Mouse (Mus musculus) heart, embryonic 15.5 days (tissue): ENCODE measurements around the gene Kctd18. TPM values are rescaled to one million over a fixed set of nuclear protein-coding genes. Genes with fewer than 3 reads are reported as not detected.
A peak's percentile ranks its signal among the peaks of the same experiment; 100 is the strongest.

Experiments
- ATAC-seq: fragments of 200-750 bp; cut with Nextera tagmentation; replicated peaks from 2 replicates; pipeline ENCODE4 v1.8.0; 2017; ENCODE audit warnings: low read depth, moderate TSS enrichment; ENCODE audit not compliant: insufficient number of reproducible peaks, insufficient read depth, low FRiP score
- H3K27ac ChIP-seq: fragments of 300-500 bp; sonication (generic); 2 replicates; pipeline ENCODE4 v1.5.1; 2015; ENCODE audit warnings: mild to moderate bottlenecking, inconsistent platforms
- H3K27me3 ChIP-seq: fragments of 300-500 bp; sonication (generic); 2 replicates; pipeline ENCODE4 v1.6.1; 2015; ENCODE audit warnings: inconsistent platforms
- H3K36me3 ChIP-seq: fragments of 300-500 bp; sonication (generic); 2 replicates; pipeline ENCODE4 v1.6.1; 2015; ENCODE audit warnings: mild to moderate bottlenecking, inconsistent platforms
- H3K4me1 ChIP-seq: fragments of 300-500 bp; sonication (generic); replicated peaks from 2 replicates; pipeline ENCODE4 v1.6.1; 2015; ENCODE audit warnings: inconsistent platforms
- H3K4me2 ChIP-seq: fragments of 300-500 bp; sonication (generic); 2 replicates; pipeline ENCODE4 v1.6.1; 2015; ENCODE audit warnings: inconsistent platforms, mild to moderate bottlenecking, moderate library complexity
- H3K4me3 ChIP-seq: fragments of 300-500 bp; sonication (generic); 2 replicates; pipeline ENCODE4 v1.5.1; 2015; ENCODE audit warnings: mild to moderate bottlenecking, inconsistent platforms
- H3K9ac ChIP-seq: fragments of 300-500 bp; sonication (generic); 2 replicates; pipeline ENCODE4 v1.6.1; 2015; ENCODE audit warnings: mild to moderate bottlenecking, inconsistent platforms
- H3K9me3 ChIP-seq: fragments of 300-500 bp; sonication (generic); replicated peaks from 2 replicates; pipeline ENCODE4 v1.6.1; 2016; ENCODE audit warnings: inconsistent platforms
- whole genome bisulfite sequencing: fragments of 180-500 bp; shearing (Covaris S2); methylation state at CpG from one replicate; pipeline ENCODE4 v1.1.7; 2015; ENCODE audit warnings: mixed read lengths; 5-methylcytosine and 5-hydroxymethylcytosine counted together
- polyA plus RNA-seq: library from polyadenylated mRNA; unstranded; fragments of >200 nt; fragmentation: Nextera tagmentation; extraction: Ambion mirVana; gene quantifications from 2 replicates; pipeline ENCODE4 v1.2.1, GENCODE M21; 2015

Gene Kctd18
- 9.8 and 11.7 TPM in 2 replicates for polyA plus RNA-seq

GRCm38 (mm10) chr1:58018856-58019255 lies at the start of gene Kctd18:
Gene Kctd18 (minus strand): TSS chr1:58018956.
- no peaks in the 10 kb centered on the region for H3K4me1 ChIP-seq
- no peak within 1 kb of the TSS for H3K9ac ChIP-seq
- H3K27ac ChIP-seq: no peak within 1 kb of the TSS
- WGBS: 93% methylated on average over 7 of the region's 7 CpGs
- peaks cover 63% of the 10 kb centered on the region for H3K36me3 ChIP-seq
- no peak within 1 kb of the TSS for H3K4me3 ChIP-seq
- no peak within 1 kb of the TSS for H3K4me2 ChIP-seq
- H3K27me3 ChIP-seq: no peaks in the 10 kb centered on the region
- no peaks in the 10 kb centered on the region for H3K9me3 ChIP-seq
- ATAC-seq: no peak

- Histone ChIP-seq H3K36me3 (no peaks in the 10 kb centered on the region), H3K9ac (no peak overlapping the region), H3K9me3 (no peaks in the 10 kb centered on the region), H3K4me1 (no peaks in the 10 kb centered on the region), H3K4me2 (no peak overlapping the region), H3K27ac (no peak overlapping the region), H3K27me3 (no peaks in the 10 kb centered on the region), H3K4me3 (no peak overlapping the region)
- 70% methylated on average over 3 of the region's 3 CpGs for WGBS
- ATAC-seq: no peak
Observed at GRCm38 (mm10) chr1:58065606-58066005, 46.9 kb upstream of the Kctd18 start.

- no peak for ATAC-seq
- Histone ChIP-seq H3K4me2 (no peak overlapping the region), H3K36me3 (no peaks in the 10 kb centered on the region), H3K4me3 (no peak overlapping the region), H3K4me1 (no peaks in the 10 kb centered on the region), H3K27me3 (no peaks in the 10 kb centered on the region), H3K9ac (no peak overlapping the region), H3K9me3 (no peaks in the 10 kb centered on the region), H3K27ac (no peak overlapping the region)
- 87% methylated on average over 5 of the region's 5 CpGs for WGBS
Observed at GRCm38 (mm10) chr1:58065151-58065550, 46.4 kb upstream of the Kctd18 start.

- Histone ChIP-seq H3K27ac (no peak overlapping the region), H3K4me3 (no peak overlapping the region), H3K9ac (no peak overlapping the region), H3K4me1 (no peaks in the 10 kb centered on the region), H3K36me3 (no peaks in the 10 kb centered on the region), H3K4me2 (no peak overlapping the region), H3K27me3 (no peaks in the 10 kb centered on the region), H3K9me3 (no peaks in the 10 kb centered on the region)
- no peak for ATAC-seq
- WGBS: 88% methylated on average over 7 of the region's 7 CpGs
Observed at GRCm38 (mm10) chr1:58062131-58062530, 43.4 kb upstream of the Kctd18 start.

DNA sequence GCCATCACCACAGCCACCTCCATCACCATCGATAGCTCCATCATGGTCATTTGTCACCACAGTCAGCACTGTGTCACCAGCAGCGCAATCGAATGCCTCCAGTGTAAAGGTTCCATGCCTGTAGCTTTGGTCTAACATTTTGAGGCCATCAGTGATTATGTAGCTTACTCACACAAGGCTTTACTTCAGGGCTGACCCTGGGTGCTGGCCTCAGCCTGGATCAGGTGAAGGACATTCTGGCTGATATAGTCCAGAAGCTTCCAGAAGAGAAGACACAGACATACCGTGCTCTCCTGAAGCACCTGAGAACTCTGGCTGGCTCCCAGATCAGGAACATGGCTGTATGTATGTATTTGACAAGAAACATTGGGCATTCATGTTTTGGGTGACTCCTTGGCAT lies 40.1 kb upstream of the Kctd18 start:
- WGBS: 91% methylated on average over 4 of the region's 4 CpGs
- Histone ChIP-seq H3K4me1 (no peaks in the 10 kb centered on the region), H3K36me3 (no peaks in the 10 kb centered on the region), H3K4me3 (no peak overlapping the region), H3K9ac (no peak overlapping the region), H3K27me3 (no peaks in the 10 kb centered on the region), H3K4me2 (no peak overlapping the region), H3K9me3 (no peaks in the 10 kb centered on the region), H3K27ac (no peak overlapping the region)
- ATAC-seq: no peak

- no peak overlapping the region for H3K27ac ChIP-seq
Observed at GRCm38 (mm10) chr1:58056939-58057338, 38.2 kb upstream of the Kctd18 start.

GRCm38 (mm10) chr1:58056074-58056807 lies 37.5 kb upstream of the Kctd18 start:
- ATAC-seq: no peak
- H3K4me1 ChIP-seq: no peaks in the 10 kb centered on the region
- H3K4me2 ChIP-seq: peak overlapping the region; percentile 35; the same call in 1 of the 2 replicates
- H3K36me3 ChIP-seq: no peaks in the 10 kb centered on the region
- H3K27me3 ChIP-seq: no peaks in the 10 kb centered on the region
- 68% methylated on average over 13 of the region's 13 CpGs for WGBS
- H3K9me3 ChIP-seq: no peaks in the 10 kb centered on the region
- no peak overlapping the region for H3K4me3 ChIP-seq
- H3K9ac ChIP-seq: no peak overlapping the region
- no peak overlapping the region for H3K27ac ChIP-seq

More at GRCm38 (mm10) chr1:58056939-58057338, 38.2 kb upstream of the Kctd18 start:
- ATAC-seq: no peak
- H3K4me1 ChIP-seq: no peaks in the 10 kb centered on the region
- H3K9me3 ChIP-seq: no peaks in the 10 kb centered on the region
- no peaks in the 10 kb centered on the region for H3K27me3 ChIP-seq
- H3K9ac ChIP-seq: no peak overlapping the region
- no peak overlapping the region for H3K4me3 ChIP-seq
- no peaks in the 10 kb centered on the region for H3K36me3 ChIP-seq
- peak overlapping the region; percentile 35; the same call in 1 of the 2 replicates for H3K4me2 ChIP-seq
- 52% methylated on average over 11 of the region's 11 CpGs for WGBS

- Histone ChIP-seq H3K4me2 (no peak overlapping the region), H3K27me3 (no peaks in the 10 kb centered on the region), H3K4me1 (no peaks in the 10 kb centered on the region), H3K9ac (no peak overlapping the region), H3K36me3 (no peaks in the 10 kb centered on the region), H3K27ac (no peak overlapping the region), H3K4me3 (no peak overlapping the region), H3K9me3 (no peaks in the 10 kb centered on the region)
- no peak for ATAC-seq
- 83% methylated on average over 11 of the region's 11 CpGs for WGBS
Observed at GRCm38 (mm10) chr1:58055598-58055997, 36.8 kb upstream of the Kctd18 start.

GRCm38 (mm10) chr1:58049126-58049525 lies 30.4 kb upstream of the Kctd18 start:
- H3K4me3 ChIP-seq: no peak overlapping the region
- no peak overlapping the region for H3K27ac ChIP-seq
- H3K4me2 ChIP-seq: no peak overlapping the region
- H3K9me3 ChIP-seq: no peaks in the 10 kb centered on the region
- no peak for ATAC-seq
- no peaks in the 10 kb centered on the region for H3K27me3 ChIP-seq
- 87% methylated on average over 5 of the region's 5 CpGs for WGBS
- no peaks in the 10 kb centered on the region for H3K36me3 ChIP-seq
- no peak overlapping the region for H3K9ac ChIP-seq
- no peaks in the 10 kb centered on the region for H3K4me1 ChIP-seq

DNA sequence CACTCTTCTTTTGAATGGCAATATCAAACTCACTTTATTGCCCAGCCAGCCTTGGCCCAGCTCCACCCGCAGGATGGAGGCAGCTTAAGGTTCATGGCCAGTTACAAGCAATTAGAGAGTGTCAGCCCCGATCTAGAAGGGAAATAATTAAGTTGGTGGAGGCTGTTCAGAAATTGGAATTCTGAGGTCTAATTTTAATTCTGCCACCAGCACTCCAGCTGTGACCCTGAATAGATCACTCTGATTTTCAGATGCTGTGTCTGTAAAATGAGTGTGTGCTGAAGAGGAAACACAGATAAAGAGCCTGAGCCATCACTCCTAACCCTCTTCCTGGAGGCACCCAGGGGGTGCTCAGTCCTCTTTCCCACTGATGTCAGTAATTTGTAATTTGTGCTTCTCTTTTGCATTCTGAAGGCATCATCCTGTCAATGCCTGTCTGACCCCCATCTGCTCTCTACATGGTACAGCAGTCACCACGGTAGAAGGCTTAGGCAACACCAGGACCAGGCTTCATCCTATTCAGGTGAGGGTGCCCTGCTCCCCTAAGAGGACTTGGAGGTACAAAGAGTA lies 28.1 kb upstream of the Kctd18 start:
- H3K4me3 ChIP-seq: no peak overlapping the region
- WGBS: 69% methylated on average over 3 of the region's 3 CpGs
- no peak overlapping the region for H3K27ac ChIP-seq
- no peak overlapping the region for H3K4me2 ChIP-seq
- H3K9ac ChIP-seq: no peak overlapping the region
- H3K9me3 ChIP-seq: no peaks in the 10 kb centered on the region
- ATAC-seq: no peak
- no peaks in the 10 kb centered on the region for H3K4me1 ChIP-seq
- no peaks in the 10 kb centered on the region for H3K36me3 ChIP-seq
- no peaks in the 10 kb centered on the region for H3K27me3 ChIP-seq

DNA sequence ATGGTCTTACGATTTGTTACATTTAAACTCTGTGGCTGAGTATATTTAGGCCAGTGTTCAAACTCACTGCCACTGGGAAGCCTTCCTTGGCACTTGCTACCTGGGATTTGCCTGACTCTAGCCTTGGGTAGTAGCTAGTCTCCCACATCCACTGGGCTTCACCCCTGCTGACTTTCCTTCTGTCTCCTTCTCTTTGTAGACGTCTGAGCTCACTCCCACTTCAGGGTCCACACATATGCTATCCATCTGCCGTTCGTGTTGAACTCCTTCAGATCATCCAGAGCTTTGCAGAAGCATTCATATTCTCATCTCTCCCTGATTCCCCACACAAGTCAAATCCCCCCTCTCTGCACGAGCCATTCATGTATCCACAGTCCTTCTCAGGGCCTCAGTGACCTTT lies 26.8 kb upstream of the Kctd18 start:
- H3K36me3 ChIP-seq: no peaks in the 10 kb centered on the region
- no peak for ATAC-seq
- H3K27ac ChIP-seq: no peak overlapping the region
- no peak overlapping the region for H3K4me2 ChIP-seq
- no peak overlapping the region for H3K4me3 ChIP-seq
- H3K27me3 ChIP-seq: no peaks in the 10 kb centered on the region
- H3K4me1 ChIP-seq: no peaks in the 10 kb centered on the region
- WGBS: 68% methylated on average over 5 of the region's 5 CpGs
- no peak overlapping the region for H3K9ac ChIP-seq
- no peaks in the 10 kb centered on the region for H3K9me3 ChIP-seq

DNA sequence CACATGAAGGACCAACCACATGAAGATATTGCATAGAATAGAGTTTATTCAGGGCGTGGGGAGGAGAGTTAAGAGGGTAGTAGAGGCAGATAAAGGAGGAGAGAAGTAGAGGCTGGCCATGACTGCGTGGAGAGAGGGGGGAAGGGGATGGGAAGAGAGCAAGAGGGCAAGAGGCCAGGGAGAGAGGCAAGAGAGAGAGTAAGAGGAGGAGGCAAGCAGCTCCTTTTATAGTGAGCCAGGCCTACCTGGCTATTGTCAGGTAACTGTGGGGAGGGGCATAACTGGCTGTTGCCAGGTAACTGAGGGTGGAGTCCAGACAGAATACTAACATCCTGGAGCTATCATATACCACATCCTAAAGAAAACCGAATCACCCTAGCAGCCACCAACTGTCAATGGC lies 26.3 kb upstream of the Kctd18 start:
- no peak overlapping the region for H3K4me3 ChIP-seq
- H3K36me3 ChIP-seq: no peaks in the 10 kb centered on the region
- no peak for ATAC-seq
- H3K27me3 ChIP-seq: no peaks in the 10 kb centered on the region
- no peaks in the 10 kb centered on the region for H3K4me1 ChIP-seq
- no peak overlapping the region for H3K4me2 ChIP-seq
- no peak overlapping the region for H3K9ac ChIP-seq
- WGBS: 57% methylated on average over 3 of the region's 3 CpGs
- H3K9me3 ChIP-seq: no peaks in the 10 kb centered on the region
- no peak overlapping the region for H3K27ac ChIP-seq
